14 mouse cellular contexts compared by ENCODE assay signal in the genomic region with DNA sequence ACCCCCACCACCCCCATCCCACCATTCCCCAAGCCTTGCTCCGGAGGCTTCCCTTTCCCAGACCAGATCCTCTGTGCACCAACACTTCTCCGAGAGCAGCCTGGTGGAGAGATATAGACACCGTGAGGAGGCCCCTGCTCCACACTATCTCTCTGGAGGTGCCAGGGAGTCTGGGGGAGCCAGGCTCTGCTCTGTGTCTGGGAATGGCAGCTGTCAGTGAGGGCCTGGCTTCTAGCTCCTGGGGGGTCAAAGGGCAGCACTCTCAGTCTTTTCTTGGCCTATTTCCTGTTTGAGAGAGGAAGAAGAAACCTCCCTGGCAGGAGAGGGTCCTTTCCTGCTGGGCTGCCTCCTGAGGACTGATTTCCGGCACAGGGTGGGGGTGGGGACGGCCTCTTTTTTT. TPM values are rescaled to one million over a fixed set of nuclear protein-coding genes. Genes with fewer than 3 reads are reported as not detected.
DNase-seq lines count a peak whose midpoint lies in the region; ATAC-seq and TF ChIP-seq lines count a peak whose summit lies in the region.
"Had no signal": no experiment of that assay in that cellular context is flagged by ENCODE, and none has a peak within 500 bp of the region (broad histone marks: within the 10 kb centered on the region; RNA-seq: fewer than 3 reads in every experiment).

No protein-coding gene starts in this region.

- H3K9ac ChIP-seq in midbrain, embryonic 11.5 days (ENCODE audit: low read length) = no peak overlapping the region
- no peak overlapping the region for H3K9ac ChIP-seq in midbrain, postnatal 0 days (replicated peaks; ENCODE audit: low read length, poor library complexity, severe bottlenecking)
- H3K9ac ChIP-seq in stomach, embryonic 16.5 days (ENCODE audit: low read length) = no peak overlapping the region
- H3K9ac ChIP-seq: midbrain, embryonic 12.5 days had no signal

- 20% methylated on average over 5 of the region's 5 CpGs for WGBS in midbrain, embryonic 11.5 days
- 23% methylated on average over 5 of the region's 5 CpGs for WGBS in midbrain, postnatal 0 days
- 19% methylated on average over 5 of the region's 5 CpGs for WGBS in stomach, embryonic 16.5 days

- no peak for TF ChIP-seq CTCF in gastrocnemius, adult 2 months (IDR thresholded peaks at IDR 0.05)
- no peak for TF ChIP-seq CTCF in midbrain, postnatal 0 days (IDR thresholded peaks at IDR 0.05)

- no peak overlapping the region for H3K4me2 ChIP-seq in midbrain, embryonic 11.5 days
- H3K4me2 ChIP-seq in midbrain, postnatal 0 days (ENCODE audit: low read depth, low read length, poor library complexity, severe bottlenecking) = no peak overlapping the region
- no peak overlapping the region for H3K4me2 ChIP-seq in stomach, embryonic 16.5 days (ENCODE audit: low read depth, low read length)
- H3K4me2 ChIP-seq: midbrain, embryonic 12.5 days had no signal

- peaks cover 6% of the 10 kb centered on the region for H3K4me1 ChIP-seq in midbrain, embryonic 11.5 days (ENCODE audit: control insufficient read depth, insufficient read depth, low read length)
- 0 out of 2 replicates have a peak, but pooled peaks cover 4% of the 10 kb centered on the region for H3K4me1 ChIP-seq in midbrain, postnatal 0 days (ENCODE audit: insufficient read depth, low read length)
- H3K4me1 ChIP-seq in stomach, embryonic 16.5 days (ENCODE audit: control insufficient read depth, insufficient read depth, low read length) = peaks cover 26% of the 10 kb centered on the region

- H3K27me3 ChIP-seq in midbrain, embryonic 11.5 days (ENCODE audit: control insufficient read depth, insufficient read depth, low read length) = no peaks in the 10 kb centered on the region
- no peaks in the 10 kb centered on the region for H3K27me3 ChIP-seq in midbrain, postnatal 0 days (ENCODE audit: insufficient read depth, low read length)
- no peaks in the 10 kb centered on the region for H3K27me3 ChIP-seq in stomach, embryonic 16.5 days (ENCODE audit: control insufficient read depth, insufficient read depth, low read length)

- peak overlapping the region; percentile 72 for H3K27ac ChIP-seq in gastrocnemius, adult 2 months
- no peak overlapping the region for H3K27ac ChIP-seq in midbrain, embryonic 11.5 days (ENCODE audit: low read depth, low read length)
- H3K27ac ChIP-seq in midbrain, postnatal 0 days (ENCODE audit: low read depth, low read length) = no peak overlapping the region
- peak overlapping the region; percentile 2; the same call in 1 of the 2 replicates for H3K27ac ChIP-seq in stomach, embryonic 16.5 days (ENCODE audit: low read length)
- H3K27ac ChIP-seq: layer of hippocampus, adult 2 months; midbrain, embryonic 12.5 days had no signal

- no peaks in the 10 kb centered on the region for H3K9me3 ChIP-seq in midbrain, embryonic 11.5 days (ENCODE audit: control insufficient read depth, low read length)
- H3K9me3 ChIP-seq in midbrain, postnatal 0 days (ENCODE audit: low read length) = no peaks in the 10 kb centered on the region
- no peaks in the 10 kb centered on the region for H3K9me3 ChIP-seq in stomach, embryonic 16.5 days (replicated peaks; ENCODE audit: control insufficient read depth, low read length)
- H3K9me3 ChIP-seq: midbrain, embryonic 12.5 days had no signal

- intact Hi-C loops in gastrocnemius, adult 2 months (cut with DNase I) = loop anchor here (1.0 to 10.0 kb wide), 2 partner anchors 23 to 196 kb away; no protein-coding TSS in a partner anchor
- intact Hi-C loops in gastrocnemius, postnatal 36 days (cut with DNase I) = no loop called here

- no peak for ATAC-seq in midbrain, embryonic 11.5 days (ENCODE audit: low FRiP score)
- no peak for ATAC-seq in midbrain, postnatal 0 days (ENCODE audit: low FRiP score)
- no peak for ATAC-seq in stomach, embryonic 16.5 days (ENCODE audit: insufficient read depth, low FRiP score)

- no peaks in the 10 kb centered on the region for H3K36me3 ChIP-seq in midbrain, embryonic 11.5 days (ENCODE audit: control insufficient read depth, insufficient read depth, low read length)
- H3K36me3 ChIP-seq in midbrain, postnatal 0 days (ENCODE audit: insufficient read depth, low read length) = no peaks in the 10 kb centered on the region
- H3K36me3 ChIP-seq in stomach, embryonic 16.5 days (ENCODE audit: control insufficient read depth, insufficient read depth, low read length) = no peaks in the 10 kb centered on the region
- H3K36me3 ChIP-seq: midbrain, embryonic 12.5 days had no signal

- peak overlapping the region; percentile 33 for H3K4me3 ChIP-seq in gastrocnemius, adult 2 months
- no peak overlapping the region for H3K4me3 ChIP-seq in midbrain, embryonic 11.5 days (ENCODE audit: low read depth, low read length)
- no peak overlapping the region for H3K4me3 ChIP-seq in midbrain, postnatal 0 days (ENCODE audit: low read depth, low read length)
- no peak overlapping the region for H3K4me3 ChIP-seq in stomach, embryonic 16.5 days (replicated peaks; ENCODE audit: low read length)
- H3K4me3 ChIP-seq: layer of hippocampus, adult 2 months; midbrain, embryonic 12.5 days had no signal

- peak; percentile 27 for DNase-seq in gastrocnemius, adult 2 months
- no peak for DNase-seq in gastrocnemius, postnatal 36 days
- peak; percentile 77 for DNase-seq in midbrain, embryonic 11.5 days (ENCODE audit: low spot score, missing footprints)
- DNase-seq in midbrain, postnatal 0 days (ENCODE audit: low spot score) = no peak
- peak; percentile 42 for DNase-seq in kidney, postnatal 10 days
- no peak for DNase-seq in testis, postnatal 14 days (ENCODE audit: low spot score)
- no peak for DNase-seq in left cerebral cortex, adult 11 months (ENCODE audit: low spot score)
- DNase-seq: cerebellum, adult 9-10 months; gastrocnemius, postnatal 10 days; right cerebral cortex, postnatal 25 days; thymus, postnatal 4 days had no signal

RNA-seq across cellular contexts. Expression of gene Ccdc102a, which starts 16.9 kb away (rescaled TPM):
- total RNA-seq in gastrocnemius, adult 2 months (2021) = 1 to 10 TPM; 3.0 to 3.8 TPM
- 1 to 10 TPM; 3.3 to 3.8 TPM for total RNA-seq in gastrocnemius, postnatal 36 days (2021)
- 13.5 and 15.9 TPM in 2 replicates for polyA plus RNA-seq in midbrain, embryonic 11.5 days (2014; fragmentation: Nextera tagmentation; extraction: Ambion mirVana)
- total RNA-seq in midbrain, postnatal 0 days (2014; rRNA removed) = 5.4 and 6.1 TPM in 2 replicates
- polyA plus RNA-seq in midbrain, postnatal 0 days (2015; fragmentation: Nextera tagmentation; extraction: Ambion mirVana) = 3.6 and 3.7 TPM in 2 replicates
- 10.9 and 14.8 TPM in 2 replicates for polyA plus RNA-seq in stomach, embryonic 16.5 days (2015; fragmentation: Nextera tagmentation; extraction: Ambion mirVana)

RNA-seq across cellular contexts. Expression of gene Adgrg5, which starts 22.5 kb away (rescaled TPM):
- under 1 TPM in 1 of 2 experiments, not detected in 1; 0.28 TPM for total RNA-seq in gastrocnemius, adult 2 months (2021)
- not detected for total RNA-seq in gastrocnemius, postnatal 36 days (2021)
- polyA plus RNA-seq in midbrain, embryonic 11.5 days (2014; fragmentation: Nextera tagmentation; extraction: Ambion mirVana) = 0.36 and 0.40 TPM in 2 replicates
- not detected in 2 replicates for total RNA-seq in midbrain, postnatal 0 days (2014; rRNA removed)
- polyA plus RNA-seq in midbrain, postnatal 0 days (2015; fragmentation: Nextera tagmentation; extraction: Ambion mirVana) = 0.17 and 0.21 TPM in 2 replicates
- polyA plus RNA-seq in stomach, embryonic 16.5 days (2015; fragmentation: Nextera tagmentation; extraction: Ambion mirVana) = 0.44 and 0.45 TPM in 2 replicates
- total RNA-seq: layer of hippocampus, adult 2 months had no signal

RNA-seq across cellular contexts. Expression of gene Dok4, which starts 24.9 kb away (rescaled TPM):
- 1 to 10 TPM; 2.7 to 6.1 TPM for total RNA-seq in gastrocnemius, adult 2 months (2021)
- total RNA-seq in gastrocnemius, postnatal 36 days (2021) = 1 to 10 TPM; 2.6 to 4.9 TPM
- 12.0 and 12.9 TPM in 2 replicates for polyA plus RNA-seq in midbrain, embryonic 11.5 days (2014; fragmentation: Nextera tagmentation; extraction: Ambion mirVana)
- 154 and 155 TPM in 2 replicates for total RNA-seq in midbrain, postnatal 0 days (2014; rRNA removed)
- polyA plus RNA-seq in midbrain, postnatal 0 days (2015; fragmentation: Nextera tagmentation; extraction: Ambion mirVana) = 95.0 and 104 TPM in 2 replicates
- 28.8 and 29.5 TPM in 2 replicates for polyA plus RNA-seq in stomach, embryonic 16.5 days (2015; fragmentation: Nextera tagmentation; extraction: Ambion mirVana)

RNA-seq across cellular contexts. Expression of gene Polr2c, which starts 43.8 kb away (rescaled TPM):
- 10 to 100 TPM; 47.3 to 49.8 TPM for total RNA-seq in gastrocnemius, adult 2 months (2021)
- 10 to 100 TPM; 34.3 to 44.5 TPM for total RNA-seq in gastrocnemius, postnatal 36 days (2021)
- polyA plus RNA-seq in midbrain, embryonic 11.5 days (2014; fragmentation: Nextera tagmentation; extraction: Ambion mirVana) = 160 and 169 TPM in 2 replicates
- total RNA-seq in midbrain, postnatal 0 days (2014; rRNA removed) = 62.5 and 70.5 TPM in 2 replicates
- polyA plus RNA-seq in midbrain, postnatal 0 days (2015; fragmentation: Nextera tagmentation; extraction: Ambion mirVana) = 93.3 and 101 TPM in 2 replicates
- polyA plus RNA-seq in stomach, embryonic 16.5 days (2015; fragmentation: Nextera tagmentation; extraction: Ambion mirVana) = 128 and 129 TPM in 2 replicates

Comparison
In these comparisons a context has a peak if more than half of its experiments do, and no peak if none do; other contexts are left out.
1. DNase-seq: peak in gastrocnemius, adult 2 months (single experiment), midbrain, embryonic 11.5 days (single experiment) and kidney, postnatal 10 days (single experiment); none in gastrocnemius, postnatal 36 days (0 of 2), midbrain, postnatal 0 days (single experiment), testis, postnatal 14 days (single experiment) and left cerebral cortex, adult 11 months (single experiment).
2. H3K27ac ChIP-seq: peak in gastrocnemius, adult 2 months (single experiment) and stomach, embryonic 16.5 days (single experiment); none in midbrain, embryonic 11.5 days (single experiment) and midbrain, postnatal 0 days (single experiment).
3. RNA of gene Dok4, which starts 24.9 kb away (total RNA-seq): 154 to 155 TPM in midbrain, postnatal 0 days; 2.7 to 6.1 TPM in gastrocnemius, adult 2 months and 2.6 to 4.9 TPM in gastrocnemius, postnatal 36 days; every median in the first group is over 10 times any median in the second.